ENCODE assay signal across 8 mouse cellular contexts in genomic region chr11:11808820-11809403, GRCm38 (mm10). TPM values are rescaled to one million over a fixed set of nuclear protein-coding genes. Genes with fewer than 3 reads are reported as not detected.
DNase-seq lines count a peak whose midpoint lies in the region; ATAC-seq and TF ChIP-seq lines count a peak whose summit lies in the region.

TSS of gene Fignl1 (minus strand) at chr11:11808962.

- H3K9me3 ChIP-seq in heart, embryonic 13.5 days, result no peaks in the 10 kb centered on the region
- no peaks in the 10 kb centered on the region for H3K9me3 ChIP-seq in liver, embryonic 11.5 days (ENCODE audit: control insufficient read depth, low read length)

- peak within 1 kb of the TSS; percentile 83 for H3K4me3 ChIP-seq in brown adipose tissue, adult 24 weeks (ENCODE audit: insufficient read depth, low read depth, low read length)
- H3K4me3 ChIP-seq in heart, embryonic 13.5 days, result peak within 1 kb of the TSS; percentile 67
- H3K4me3 ChIP-seq in liver, embryonic 11.5 days (ENCODE audit: low read depth, low read length), result peak within 1 kb of the TSS; percentile 75
- H3K4me3 ChIP-seq in myocyte, result peak within 1 kb of the TSS; percentile 59

- H3K79me2 ChIP-seq in myocyte (ENCODE audit: control insufficient read depth, insufficient read depth), result peaks cover 32% of the 10 kb centered on the region

- under 1% methylated on average over 53 of the region's 53 CpGs for WGBS in heart, embryonic 13.5 days
- under 1% methylated on average over 53 of the region's 53 CpGs for WGBS in liver, embryonic 11.5 days

- H3ac ChIP-seq in myocyte (ENCODE audit: control insufficient read depth, insufficient read length), result peak within 1 kb of the TSS; percentile 74

- ATAC-seq in CD4-positive, CD25-positive, alpha-beta regulatory T cell, adult 4 months, result peak; percentile 94
- ATAC-seq in erythroid progenitor cell, adult 5-6 weeks (replicated peaks; ENCODE audit: low FRiP score, poor library complexity, severe bottlenecking), result peak; percentile 91
- ATAC-seq in heart, embryonic 13.5 days (ENCODE audit: extremely low read depth, insufficient number of reproducible peaks, low FRiP score, low TSS enrichment), result peak; percentile 93
- ATAC-seq in liver, embryonic 11.5 days (replicated peaks; ENCODE audit: low FRiP score), result peak; percentile 91

- peak; percentile 97 for DNase-seq in kidney, postnatal 10 days
- peak; percentile 98 for DNase-seq in liver, embryonic 11.5 days (ENCODE audit: low spot score)
- peak; percentile 97 to 100 for DNase-seq in spleen, postnatal 4 days (ENCODE audit: low spot score in 2 of 2)

- TF ChIP-seq POLR2A in myocyte (IDR thresholded peaks at IDR 0.05; ENCODE audit: insufficient read length, low read depth), result peak; percentile 73

- H3K4me1 ChIP-seq in brown adipose tissue, adult 24 weeks (ENCODE audit: control insufficient read depth, insufficient read depth, insufficient read length, low read length), result no peaks in the 10 kb centered on the region
- peaks cover 43% of the 10 kb centered on the region for H3K4me1 ChIP-seq in heart, embryonic 13.5 days
- peaks cover 14% of the 10 kb centered on the region for H3K4me1 ChIP-seq in liver, embryonic 11.5 days (replicated peaks; ENCODE audit: control insufficient read depth, insufficient read depth, low read length)

- peak within 1 kb of the TSS; percentile 90 for H3K9ac ChIP-seq in heart, embryonic 13.5 days
- peak within 1 kb of the TSS; percentile 96 for H3K9ac ChIP-seq in liver, embryonic 11.5 days (ENCODE audit: low read depth, low read length)

- peaks cover 24% of the 10 kb centered on the region for H3K36me3 ChIP-seq in heart, embryonic 13.5 days
- peaks cover 12% of the 10 kb centered on the region for H3K36me3 ChIP-seq in liver, embryonic 11.5 days (ENCODE audit: control insufficient read depth, insufficient read depth, low read length)
- peaks cover 9% of the 10 kb centered on the region for H3K36me3 ChIP-seq in myocyte (ENCODE audit: control insufficient read depth, insufficient read depth)

- H3K27ac ChIP-seq in brown adipose tissue, adult 24 weeks (replicated peaks; ENCODE audit: low read depth, low read length), result peak within 1 kb of the TSS; percentile 95
- H3K27ac ChIP-seq in heart, embryonic 13.5 days (replicated peaks), result peak within 1 kb of the TSS; percentile 100
- peak within 1 kb of the TSS; percentile 95 for H3K27ac ChIP-seq in liver, embryonic 11.5 days (ENCODE audit: low read depth, low read length)

- no peaks in the 10 kb centered on the region for H3K27me3 ChIP-seq in heart, embryonic 13.5 days (replicated peaks)
- H3K27me3 ChIP-seq in liver, embryonic 11.5 days (replicated peaks; ENCODE audit: control insufficient read depth, insufficient read depth, low read length), result no peaks in the 10 kb centered on the region
- no peaks in the 10 kb centered on the region for H3K27me3 ChIP-seq in myocyte (ENCODE audit: control insufficient read depth, insufficient read depth, insufficient read length)

- peak within 1 kb of the TSS; percentile 86 for H3K4me2 ChIP-seq in heart, embryonic 13.5 days
- peak within 1 kb of the TSS; percentile 77 for H3K4me2 ChIP-seq in liver, embryonic 11.5 days
- H3K4me2 ChIP-seq in myocyte (ENCODE audit: low read depth), result peak within 1 kb of the TSS; percentile 87

TF ChIP-seq in myocyte, 11 proteins besides CTCF, POLR2A, EP300 and RAD21:
- peak; percentile 69 for TF ChIP-seq POLR2AphosphoS2 (IDR thresholded peaks at IDR 0.05; ENCODE audit: insufficient read length, low read depth)
- TF ChIP-seq TCF12 (IDR thresholded peaks at IDR 0.05; ENCODE audit: insufficient read depth, poor library complexity, severe bottlenecking), result no peak
- peak; percentile 75 for TF ChIP-seq E2F4 (IDR thresholded peaks at IDR 0.05; ENCODE audit: insufficient read depth)
- peak; percentile 32 for TF ChIP-seq SRF (IDR thresholded peaks at IDR 0.05; ENCODE audit: control insufficient read depth, insufficient read length, low read depth)
- no peak for TF ChIP-seq MAX (IDR thresholded peaks at IDR 0.05; ENCODE audit: low read depth)
- TF ChIP-seq MYOD1 (IDR thresholded peaks at IDR 0.05; ENCODE audit: control insufficient read depth in 1 of 3, insufficient read length in 2 of 3, low read depth in 2 of 3), result peak in 2 of 3 experiments; percentile 49 to 73
- TF ChIP-seq TCF3 (IDR thresholded peaks at IDR 0.05; ENCODE audit: insufficient read length, low read depth), result no peak
- peak in 2 of 3 experiments; percentile 40 to 53 for TF ChIP-seq MYOG (IDR thresholded peaks at IDR 0.05; ENCODE audit: control insufficient read depth in 1 of 3, insufficient read depth in 1 of 3, insufficient read length in 2 of 3, low read depth in 2 of 3)

RNA-seq across cellular contexts. Expression of gene Fignl1, which starts in this region (rescaled TPM):
- 10 to 100 TPM in 1 of 2 experiments, 1 to 10 TPM in 1; 8.3 to 13.4 TPM for polyA plus RNA-seq in CD4-positive, CD25-positive, alpha-beta regulatory T cell, adult 4 months (2017; shearing (Covaris generic))
- polyA plus RNA-seq in brown adipose tissue, adult 24 weeks (2012; ENCODE audit: insufficient read depth, insufficient read length, missing spikeins), result 0.79 TPM in 1 of 2 replicates, not detected in the other
- total RNA-seq in erythroid progenitor cell, adult 5-6 weeks (2015; ENCODE audit: low replicate concordance), result 119 and 122 TPM in 2 replicates
- total RNA-seq in erythroid progenitor cell, adult 5-6 weeks (2017; ENCODE audit: low replicate concordance), result 145 and 148 TPM in 2 replicates
- polyA plus RNA-seq in heart, embryonic 13.5 days (2015; fragmentation: Nextera tagmentation; extraction: Ambion mirVana), result 52.9 and 58.7 TPM in 2 replicates
- polyA plus RNA-seq in liver, embryonic 11.5 days (2014; fragmentation: Nextera tagmentation; extraction: Ambion mirVana), result 122 and 151 TPM in 2 replicates
- 3.8 TPM for polyA plus RNA-seq in myocyte (2012; fragmentation: generic; extraction: Trizol)

Comparison
In these comparisons a context has a peak if more than half of its experiments do, and no peak if none do; other contexts are left out.
1. Peak in every context shown above with its lines: DNase-seq, ATAC-seq, H3K4me3 ChIP-seq and H3K27ac ChIP-seq.